ENCODE assay signal across 25 mouse cellular contexts in genomic region chr2:125478705-125479104, GRCm38 (mm10). TPM values are rescaled to one million over a fixed set of nuclear protein-coding genes. Genes with fewer than 3 reads are reported as not detected.
DNase-seq lines count a peak whose midpoint lies in the region; ATAC-seq and TF ChIP-seq lines count a peak whose summit lies in the region.
"Had no signal": no experiment of that assay in that cellular context is flagged by ENCODE, and none has a peak within 500 bp of the region (broad histone marks: within the 10 kb centered on the region; RNA-seq: fewer than 3 reads in every experiment).

No protein-coding gene starts in this region.

- no peaks in the 10 kb centered on the region for H3K27me3 ChIP-seq in heart, adult 2 months (ENCODE audit: control insufficient read depth, insufficient read depth, low read length)
- no peaks in the 10 kb centered on the region for H3K27me3 ChIP-seq in liver, adult 2 months (ENCODE audit: control insufficient read depth, insufficient read depth, low read length)
- no peaks in the 10 kb centered on the region for H3K27me3 ChIP-seq in liver, postnatal 0 days (ENCODE audit: insufficient read depth, low read length)
- H3K27me3 ChIP-seq: embryonic facial prominence, embryonic 13.5 days; forebrain, embryonic 12.5 days; forebrain, embryonic 15.5 days; heart, embryonic 13.5 days; hindbrain, embryonic 12.5 days; hindbrain, embryonic 15.5 days had no signal

- peak in 1 of 2 experiments; percentile 10 for DNase-seq in heart, adult 2 months
- DNase-seq in heart, adult 18-20 months, result no peak
- DNase-seq in liver, adult 2 months (ENCODE audit: extremely low read depth, low read depth, low spot score), result no peak
- DNase-seq in liver, postnatal 0 days, result no peak
- DNase-seq in brain, embryonic 14.5 days (ENCODE audit: low read depth), result peak; percentile 5
- DNase-seq in left cerebral cortex, adult 18-20 months (ENCODE audit: low spot score in 2 of 2), result no peak
- DNase-seq: adrenal gland, adult 2 months; adrenal gland, postnatal 14 days; cerebellum, adult 11-12 months; cerebellum, adult 8-10 months; cerebellum, postnatal 36 days; embryo, embryonic 11 days; gastrocnemius, postnatal 14 days had no signal

- H3K4me3 ChIP-seq in heart, adult 2 months, result no peak overlapping the region
- no peak overlapping the region for H3K4me3 ChIP-seq in liver, adult 2 months (ENCODE audit: insufficient read depth, low read depth, low read length)
- no peak overlapping the region for H3K4me3 ChIP-seq in liver, postnatal 0 days (ENCODE audit: low read depth, low read length)
- H3K4me3 ChIP-seq: embryonic facial prominence, embryonic 10.5 days; embryonic facial prominence, embryonic 13.5 days; erythroblast, embryonic 14.5 days; forebrain, embryonic 12.5 days; forebrain, embryonic 15.5 days; heart, embryonic 13.5 days; hindbrain, embryonic 12.5 days; hindbrain, embryonic 15.5 days had no signal

- H3K27ac ChIP-seq in heart, adult 2 months, result peak overlapping the region; percentile 36; the same call in 1 of the 2 replicates
- peak overlapping the region; percentile 36; the same call in 1 of the 2 replicates for H3K27ac ChIP-seq in liver, adult 2 months (replicated peaks; ENCODE audit: insufficient read depth, low read depth, low read length)
- no peak overlapping the region for H3K27ac ChIP-seq in liver, postnatal 0 days (ENCODE audit: low read depth)
- H3K27ac ChIP-seq: embryonic facial prominence, embryonic 10.5 days; embryonic facial prominence, embryonic 13.5 days; forebrain, embryonic 12.5 days; forebrain, embryonic 15.5 days; heart, embryonic 13.5 days; hindbrain, embryonic 12.5 days; hindbrain, embryonic 15.5 days had no signal

- H3K4me1 ChIP-seq in heart, adult 2 months (ENCODE audit: control insufficient read depth, insufficient read depth, low read length), result peaks cover 23% of the 10 kb centered on the region
- peaks cover 3% of the 10 kb centered on the region; the same call in 1 of the 2 replicates for H3K4me1 ChIP-seq in liver, adult 2 months (ENCODE audit: control insufficient read depth, insufficient read depth, low read length)
- H3K4me1 ChIP-seq in liver, postnatal 0 days (ENCODE audit: insufficient read depth), result no peaks in the 10 kb centered on the region
- H3K4me1 ChIP-seq: embryonic facial prominence, embryonic 10.5 days; forebrain, embryonic 12.5 days; forebrain, embryonic 15.5 days; hindbrain, embryonic 12.5 days; hindbrain, embryonic 15.5 days had no signal

- no peak for TF ChIP-seq EP300 in heart, adult 2 months (IDR thresholded peaks at IDR 0.05; ENCODE audit: insufficient read depth, low read depth, low read length)
- no peak for TF ChIP-seq EP300 in liver, postnatal 0 days (IDR thresholded peaks at IDR 0.05; ENCODE audit: low read depth)

- no peak for ATAC-seq in liver, postnatal 0 days
- ATAC-seq: CD4-positive, CD25-positive, alpha-beta regulatory T cell, adult 4 months; forebrain, embryonic 15.5 days; intestine, embryonic 16.5 days had no signal

- 38% methylated on average over 4 of the region's 4 CpGs for WGBS in heart, adult 2 months
- 57% methylated on average over 4 of the region's 4 CpGs for WGBS in liver, adult 2 months
- 40% methylated on average over 4 of the region's 4 CpGs for WGBS in liver, postnatal 0 days (ENCODE audit: insufficient replicate concordance)

- peaks cover 21% of the 10 kb centered on the region for H3K36me3 ChIP-seq in heart, adult 2 months (ENCODE audit: control insufficient read depth, insufficient read depth, low read length)
- no peaks in the 10 kb centered on the region for H3K36me3 ChIP-seq in liver, adult 2 months (ENCODE audit: control insufficient read depth, insufficient read depth, low read length)
- H3K36me3 ChIP-seq in liver, postnatal 0 days (replicated peaks; ENCODE audit: insufficient read depth, low read length), result no peaks in the 10 kb centered on the region
- H3K36me3 ChIP-seq: forebrain, embryonic 12.5 days; forebrain, embryonic 15.5 days; hindbrain, embryonic 12.5 days; hindbrain, embryonic 15.5 days had no signal

- no peak for TF ChIP-seq CTCF in heart, adult 2 months (IDR thresholded peaks at IDR 0.05)
- no peak for TF ChIP-seq CTCF in liver, adult 2 months (IDR thresholded peaks at IDR 0.05; ENCODE audit: low read depth, low read length)
- no peak for TF ChIP-seq CTCF in liver, postnatal 0 days (IDR thresholded peaks at IDR 0.05; ENCODE audit: low read depth)
- no peak for TF ChIP-seq CTCF in brain, embryonic 14.5 days (IDR thresholded peaks at IDR 0.05; ENCODE audit: borderline replicate concordance, extremely low read depth, insufficient read depth, insufficient read length)

- no peak overlapping the region for H3K9ac ChIP-seq in heart, adult 2 months (ENCODE audit: low read depth, low read length)
- H3K9ac ChIP-seq in liver, adult 2 months (ENCODE audit: low read depth, low read length), result no peak overlapping the region
- no peak overlapping the region for H3K9ac ChIP-seq in liver, postnatal 0 days (replicated peaks)
- H3K9ac ChIP-seq: embryonic facial prominence, embryonic 13.5 days; forebrain, embryonic 12.5 days; forebrain, embryonic 15.5 days; heart, embryonic 13.5 days; hindbrain, embryonic 12.5 days; hindbrain, embryonic 15.5 days had no signal

- TF ChIP-seq POLR2A in heart, adult 2 months (IDR thresholded peaks at IDR 0.05; ENCODE audit: insufficient read depth, low read depth, low read length), result no peak
- no peak for TF ChIP-seq POLR2A in liver, adult 2 months (IDR thresholded peaks at IDR 0.05; ENCODE audit: extremely low read depth, insufficient read depth, low read length)
- no peak for TF ChIP-seq POLR2A in brain, embryonic 14.5 days (IDR thresholded peaks at IDR 0.05; ENCODE audit: borderline replicate concordance, extremely low read depth, insufficient read depth, insufficient read length, poor library complexity, severe bottlenecking)

- H3K79me2 ChIP-seq in heart, adult 2 months (replicated peaks; ENCODE audit: control insufficient read depth, insufficient read depth, low read length), result 0 out of 2 replicates have a peak, but pooled peaks cover 1% of the 10 kb centered on the region
- no peaks in the 10 kb centered on the region; the same call in 1 of the 2 replicates for H3K79me2 ChIP-seq in liver, adult 2 months (ENCODE audit: control insufficient read depth, insufficient read depth, low read length)

- no peaks in the 10 kb centered on the region for H3K9me3 ChIP-seq in liver, postnatal 0 days (ENCODE audit: low read length)
- H3K9me3 ChIP-seq: embryonic facial prominence, embryonic 10.5 days; embryonic facial prominence, embryonic 13.5 days; forebrain, embryonic 12.5 days; forebrain, embryonic 15.5 days; heart, embryonic 13.5 days; hindbrain, embryonic 12.5 days; hindbrain, embryonic 15.5 days had no signal

- H3K4me2 ChIP-seq in liver, postnatal 0 days (ENCODE audit: low read depth, low read length), result no peak overlapping the region
- H3K4me2 ChIP-seq: embryonic facial prominence, embryonic 13.5 days; forebrain, embryonic 12.5 days; forebrain, embryonic 15.5 days; heart, embryonic 13.5 days; hindbrain, embryonic 12.5 days; hindbrain, embryonic 15.5 days had no signal

- intact Hi-C loops in heart, adult 2 months (cut with DNase I), result no loop called here

RNA-seq across cellular contexts. Expression of gene Gm9913, which starts 26.2 kb away (rescaled TPM):
- under 1 TPM; 0.21 to 0.23 TPM for total RNA-seq in heart, adult 2 months (2021)
- polyA plus RNA-seq in heart, adult 2 months (2012; rRNA removed), result 0.29 and 0.35 TPM in 2 replicates
- total RNA-seq in heart, adult 18-20 months (2021), result under 1 TPM; 0.30 to 0.41 TPM
- not detected in 2 replicates for total RNA-seq in liver, adult 2 months (2014; rRNA removed)
- not detected in 2 replicates for polyA plus RNA-seq in liver, adult 2 months (2012; rRNA removed)
- 0.05 TPM in 1 of 2 replicates, not detected in the other for polyA plus RNA-seq in liver, postnatal 0 days (2015; fragmentation: Nextera tagmentation; extraction: Ambion mirVana)
- 0.09 and 0.10 TPM in 2 replicates for polyA plus RNA-seq in brain, embryonic 14.5 days (2012; rRNA removed)
- total RNA-seq in left cerebral cortex, adult 18-20 months (2021), result under 1 TPM; 0.12 to 0.16 TPM
- total RNA-seq: adrenal gland, adult 2 months; hematopoietic stem cell, adult 5-6 weeks; MEL had no signal
- polyA plus RNA-seq: adrenal gland, adult 2 months; CD4-positive, CD25-positive, alpha-beta regulatory T cell, adult 4 months; erythroblast, embryonic 14.5 days had no signal

RNA-seq across cellular contexts. Expression of gene Fbn1, which starts 29.1 kb away (rescaled TPM):
- total RNA-seq in heart, adult 2 months (2021), result 10 to 100 TPM; 28.8 to 43.9 TPM
- polyA plus RNA-seq in heart, adult 2 months (2012; rRNA removed), result 15.0 and 27.6 TPM in 2 replicates
- total RNA-seq in heart, adult 18-20 months (2021), result 10 to 100 TPM; 28.6 to 33.5 TPM
- total RNA-seq in liver, adult 2 months (2014; rRNA removed), result 2.6 and 3.6 TPM in 2 replicates
- 0.56 and 0.84 TPM in 2 replicates for polyA plus RNA-seq in liver, adult 2 months (2012; rRNA removed)
- polyA plus RNA-seq in liver, postnatal 0 days (2015; fragmentation: Nextera tagmentation; extraction: Ambion mirVana), result 1.3 TPM in 2 replicates
- 3.1 and 6.9 TPM in 2 replicates for polyA plus RNA-seq in brain, embryonic 14.5 days (2012; rRNA removed)
- total RNA-seq in left cerebral cortex, adult 18-20 months (2021), result 1 to 10 TPM; 4.5 to 5.0 TPM
- total RNA-seq: MEL had no signal
- polyA plus RNA-seq: CD4-positive, CD25-positive, alpha-beta regulatory T cell, adult 4 months; erythroblast, embryonic 14.5 days had no signal
